Mouse (Mus musculus): Measurements from ENCODE around the gene Atp8b3. TPM values are rescaled to one million over a fixed set of nuclear protein-coding genes. Genes with fewer than 3 reads are reported as not detected.
A peak's percentile ranks its signal among the peaks of the same experiment; 100 is the strongest.

The Atp8b3 gene
- polyA plus RNA-seq, 2 experiments: 0.02 TPM; not detected in 1

DNA sequence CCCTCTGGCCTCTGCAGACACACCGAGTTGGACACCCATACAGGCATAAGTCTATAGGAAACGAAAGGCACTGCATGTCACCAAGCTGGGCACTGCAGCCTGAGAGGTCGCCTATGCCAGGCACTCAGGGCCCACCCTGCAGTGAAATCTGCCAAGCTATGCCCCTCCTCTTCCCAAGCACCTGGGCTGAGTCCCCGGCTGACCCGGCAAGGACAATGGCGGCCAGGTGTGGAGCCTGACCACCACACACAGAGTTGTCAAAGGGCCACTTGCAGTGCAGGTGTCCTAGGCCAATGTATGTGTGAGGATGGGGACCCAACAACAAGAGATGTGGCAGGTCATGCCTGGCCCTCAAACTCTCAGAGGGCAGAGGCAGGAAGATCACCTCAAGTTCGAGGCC is 20.5 kb upstream of the Atp8b3 start:
- 82% methylated on average over 7 of the region's 7 CpGs for WGBS (ENCODE audit: insufficient replicate concordance)
- TF ChIP-seq CTCF (IDR thresholded peaks at IDR 0.05; ENCODE audit: low read depth) (no peak), EP300 (IDR thresholded peaks at IDR 0.05; ENCODE audit: low read depth) (no peak)
- ATAC-seq (ENCODE audit: insufficient read depth): no peak

DNA sequence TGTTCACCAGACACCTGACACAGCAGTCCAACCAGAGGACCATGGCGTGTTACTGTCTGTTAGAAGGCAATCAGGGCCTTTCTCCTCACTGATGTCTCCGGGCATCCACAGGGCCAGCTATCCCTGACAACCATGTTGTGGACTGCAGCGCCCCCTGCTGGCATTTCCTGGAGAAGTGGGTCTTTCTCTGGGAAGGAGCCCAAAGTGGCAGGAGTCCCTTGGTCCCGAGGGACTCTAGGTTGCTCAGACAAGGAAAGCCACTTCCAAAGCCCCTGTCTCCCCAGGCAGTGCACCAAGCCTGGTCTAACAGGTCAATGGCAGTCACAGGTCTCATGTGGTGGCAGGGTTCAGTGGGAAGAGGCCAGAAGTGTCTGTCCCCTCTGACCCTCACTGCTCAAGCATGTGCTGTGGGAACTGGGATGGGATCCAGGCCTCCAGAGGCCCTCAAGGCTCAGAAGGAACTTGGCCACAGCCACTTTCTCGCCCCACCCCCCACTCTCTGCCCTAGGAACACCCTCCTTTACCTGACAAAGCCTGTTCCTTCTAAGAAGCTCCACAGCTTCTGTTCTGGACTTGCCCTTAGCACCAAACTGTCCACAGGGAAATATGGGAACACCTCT is 18.5 kb upstream of the Atp8b3 start:
- Histone ChIP-seq H3K27ac (no peak overlapping the region), H3K9ac (replicated peaks) (no peak overlapping the region; the same call in 1 of the 2 replicates), H3K36me3 (replicated peaks; ENCODE audit: control insufficient read depth, insufficient read depth, low read depth) (no peaks in the 10 kb centered on the region; the same call in 1 of the 2 replicates), H3K4me2 (ENCODE audit: low read depth) (no peak overlapping the region), H3K4me1 (replicated peaks; ENCODE audit: control insufficient read depth in 2 of 2, insufficient read depth in 2 of 2, low read length in 1 of 2) (peaks cover 28 to 51% of the 10 kb centered on the region in 2 experiments), H3K4me3 (ENCODE audit: insufficient read depth in 1 of 2, low read depth in 2 of 2, low read length in 2 of 2) (no peak overlapping the region), H3K9me3 (ENCODE audit: control insufficient read depth, low read length) (no peaks in the 10 kb centered on the region), H3K27me3 (ENCODE audit: control insufficient read depth, insufficient read depth, low read length) (no peaks in the 10 kb centered on the region)
- WGBS (ENCODE audit: insufficient replicate concordance): 35% methylated on average over 5 of the region's 5 CpGs
- TF ChIP-seq EP300 (IDR thresholded peaks at IDR 0.05; ENCODE audit: low read depth) (no peak), CTCF (IDR thresholded peaks at IDR 0.05; ENCODE audit: low read depth) (peak; percentile 97)
- ATAC-seq (ENCODE audit: insufficient read depth) (no peak), DNase-seq (ENCODE audit: low read depth in 3 of 3, low spot score in 3 of 3) (no peak)

More for the DNA sequence above, 20.5 kb upstream of the Atp8b3 start:
- Histone ChIP-seq H3K36me3 (replicated peaks; ENCODE audit: control insufficient read depth, insufficient read depth, low read depth) (no peaks in the 10 kb centered on the region), H3K4me2 (ENCODE audit: low read depth) (peak overlapping the region; percentile 85), H3K9ac (replicated peaks) (peak overlapping the region; percentile 14; the same call in 1 of the 2 replicates), H3K4me1 (replicated peaks; ENCODE audit: control insufficient read depth in 2 of 2, insufficient read depth in 2 of 2, low read length in 1 of 2) (peaks cover 9 to 33% of the 10 kb centered on the region in 2 experiments), H3K27me3 (ENCODE audit: control insufficient read depth, insufficient read depth, low read length) (no peaks in the 10 kb centered on the region), H3K9me3 (ENCODE audit: control insufficient read depth, low read length) (no peaks in the 10 kb centered on the region), H3K4me3 (ENCODE audit: insufficient read depth in 1 of 2, low read depth in 2 of 2, low read length in 2 of 2) (peak overlapping the region; percentile 2 to 24; a peak in 2 of 4 replicates), H3K27ac (no peak overlapping the region)
- no peak for DNase-seq (ENCODE audit: low read depth in 3 of 3, low spot score in 3 of 3)

DNA sequence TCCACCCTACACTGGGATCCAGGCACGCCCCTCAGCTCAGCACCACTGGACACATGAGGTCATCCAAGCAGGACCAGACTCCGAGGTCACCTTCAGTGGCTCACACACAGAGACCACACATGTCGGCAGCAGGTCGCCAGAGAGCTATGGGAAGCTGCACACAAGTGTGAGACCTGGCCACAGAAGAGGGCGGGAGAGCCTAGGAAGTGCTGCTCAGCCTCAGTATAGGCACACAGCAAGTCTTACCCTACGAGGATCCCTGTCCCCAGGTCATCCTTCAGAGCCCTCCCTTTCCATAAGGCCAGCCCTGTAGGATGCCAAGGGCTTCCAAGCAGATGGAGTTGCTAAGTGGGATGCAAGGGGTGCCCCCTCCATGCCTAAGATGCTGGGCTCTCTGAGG is 15.1 kb upstream of the Atp8b3 start:
- no peaks in the 10 kb centered on the region for H3K27me3 ChIP-seq (ENCODE audit: control insufficient read depth, insufficient read depth, low read length)
- peak overlapping the region; percentile 64 for H3K9ac ChIP-seq (replicated peaks)
- DNase-seq (ENCODE audit: low read depth in 3 of 3, low spot score in 3 of 3) (no peak), ATAC-seq (ENCODE audit: insufficient read depth) (peak; percentile 55)
- H3K27ac ChIP-seq: peak overlapping the region; percentile 97
- H3K36me3 ChIP-seq (replicated peaks; ENCODE audit: control insufficient read depth, insufficient read depth, low read depth): peaks cover 13% of the 10 kb centered on the region
- no peaks in the 10 kb centered on the region for H3K9me3 ChIP-seq (ENCODE audit: control insufficient read depth, low read length)
- peak overlapping the region; percentile 88 for H3K4me2 ChIP-seq (ENCODE audit: low read depth)
- peaks cover 25 to 43% of the 10 kb centered on the region in 2 experiments for H3K4me1 ChIP-seq (replicated peaks; ENCODE audit: control insufficient read depth in 2 of 2, insufficient read depth in 2 of 2, low read length in 1 of 2)
- WGBS (ENCODE audit: insufficient replicate concordance): 43% methylated on average over 6 of the region's 6 CpGs
- H3K4me3 ChIP-seq (ENCODE audit: insufficient read depth in 1 of 2, low read depth in 2 of 2, low read length in 2 of 2): peak overlapping the region; percentile 5 to 45
- TF ChIP-seq EP300 (IDR thresholded peaks at IDR 0.05; ENCODE audit: low read depth): no peak
- TF ChIP-seq CTCF (IDR thresholded peaks at IDR 0.05; ENCODE audit: low read depth): no peak

DNA sequence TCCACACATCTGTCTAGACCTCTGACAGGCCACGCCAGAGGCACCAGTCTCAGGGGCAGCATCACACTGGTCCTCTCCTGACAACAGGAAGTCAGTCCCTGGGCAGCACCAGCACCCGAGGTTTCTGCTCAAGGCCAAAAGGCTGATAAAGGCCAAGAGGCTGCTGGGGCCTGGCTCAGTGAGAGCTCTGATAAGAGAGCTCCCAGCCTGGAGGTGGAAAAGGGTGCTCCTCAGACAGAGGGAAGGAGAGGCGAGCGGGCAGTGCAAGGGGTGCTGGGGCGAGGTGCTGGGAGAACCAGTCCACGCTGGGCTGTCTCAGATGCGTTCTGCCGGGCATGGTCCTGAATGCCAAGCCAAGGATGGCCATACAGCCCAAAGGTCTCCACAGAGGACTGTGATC is 14.7 kb upstream of the Atp8b3 start:
- peak; percentile 19; the same call in 1 of the 2 replicates for TF ChIP-seq CTCF (IDR thresholded peaks at IDR 0.05; ENCODE audit: low read depth)
- peak; percentile 77 for TF ChIP-seq EP300 (IDR thresholded peaks at IDR 0.05; ENCODE audit: low read depth)
- Histone ChIP-seq H3K27me3 (ENCODE audit: control insufficient read depth, insufficient read depth, low read length) (no peaks in the 10 kb centered on the region), H3K27ac (peak overlapping the region; percentile 97), H3K9me3 (ENCODE audit: control insufficient read depth, low read length) (no peaks in the 10 kb centered on the region), H3K4me3 (ENCODE audit: insufficient read depth in 1 of 2, low read depth in 2 of 2, low read length in 2 of 2) (peak overlapping the region; percentile 8 to 45), H3K9ac (replicated peaks) (peak overlapping the region; percentile 64), H3K4me2 (ENCODE audit: low read depth) (peak overlapping the region; percentile 88), H3K36me3 (replicated peaks; ENCODE audit: control insufficient read depth, insufficient read depth, low read depth) (peaks cover 13% of the 10 kb centered on the region), H3K4me1 (replicated peaks; ENCODE audit: control insufficient read depth in 2 of 2, insufficient read depth in 2 of 2, low read length in 1 of 2) (peaks cover 28 to 41% of the 10 kb centered on the region in 2 experiments)
- ATAC-seq (ENCODE audit: insufficient read depth) (peak; percentile 93), DNase-seq (ENCODE audit: low read depth in 3 of 3, low spot score in 3 of 3) (peak; percentile 78 to 81 (median 80))
- WGBS (ENCODE audit: insufficient replicate concordance): 7% methylated on average over 8 of the region's 8 CpGs

DNA sequence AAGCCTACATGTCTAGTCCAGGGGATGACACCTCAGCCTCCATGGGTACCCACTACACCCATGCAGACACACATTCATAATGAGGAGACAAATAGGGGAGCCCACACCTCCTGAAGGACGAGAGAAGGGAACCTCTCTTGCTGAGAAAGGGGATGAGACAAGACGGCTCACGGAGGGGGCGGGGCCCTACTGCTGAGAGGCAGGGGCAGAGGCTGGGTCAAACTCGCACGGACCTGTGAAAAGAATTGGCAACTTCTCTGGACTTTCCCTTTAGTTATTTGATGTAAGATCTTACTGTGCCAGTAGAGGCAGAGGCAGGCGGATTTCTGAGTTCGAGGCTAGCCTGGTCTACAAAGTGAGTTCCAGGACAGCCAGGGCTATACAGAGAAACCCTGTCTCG is 13.4 kb upstream of the Atp8b3 start:
- ATAC-seq (ENCODE audit: insufficient read depth) (no peak), DNase-seq (ENCODE audit: low read depth in 3 of 3, low spot score in 3 of 3) (no peak)
- H3K4me2 ChIP-seq (ENCODE audit: low read depth): no peak overlapping the region; the same call in 1 of the 2 replicates
- H3K9me3 ChIP-seq (ENCODE audit: control insufficient read depth, low read length): no peaks in the 10 kb centered on the region
- peaks cover 36 to 41% of the 10 kb centered on the region in 2 experiments for H3K4me1 ChIP-seq (replicated peaks; ENCODE audit: control insufficient read depth in 2 of 2, insufficient read depth in 2 of 2, low read length in 1 of 2)
- H3K27me3 ChIP-seq (ENCODE audit: control insufficient read depth, insufficient read depth, low read length): no peaks in the 10 kb centered on the region
- H3K27ac ChIP-seq: peak overlapping the region; percentile 97
- H3K4me3 ChIP-seq (ENCODE audit: insufficient read depth in 1 of 2, low read depth in 2 of 2, low read length in 2 of 2): no peak overlapping the region
- no peak overlapping the region for H3K9ac ChIP-seq (replicated peaks)
- peaks cover 17% of the 10 kb centered on the region for H3K36me3 ChIP-seq (replicated peaks; ENCODE audit: control insufficient read depth, insufficient read depth, low read depth)
- TF ChIP-seq EP300 (IDR thresholded peaks at IDR 0.05; ENCODE audit: low read depth) (no peak), CTCF (IDR thresholded peaks at IDR 0.05; ENCODE audit: low read depth) (no peak)
- 54% methylated on average over 9 of the region's 9 CpGs for WGBS (ENCODE audit: insufficient replicate concordance)

Measured in liver, embryonic 14.5 days (tissue).